Mouse (Mus musculus) cortical plate, adult 2 months (tissue): ENCODE results near the gene Mdga2.

Experiments
- CTCF ChIP-seq: fragments of 200-500 bp; IDR thresholded peaks from 2 replicates; pipeline ENCODE4 v1.5.1; 2011; ENCODE audit warnings: mild to moderate bottlenecking, control low read depth, low read length; ENCODE audit not compliant: insufficient read depth; ENCODE audit errors: extremely low read depth
- POLR2A ChIP-seq: fragments of 200-500 bp; IDR thresholded peaks from 2 replicates; pipeline ENCODE4 v1.6.1; 2011; ENCODE audit warnings: mild to moderate bottlenecking, low read length, control low read depth; ENCODE audit not compliant: insufficient read depth; ENCODE audit errors: extremely low read depth

DNA sequence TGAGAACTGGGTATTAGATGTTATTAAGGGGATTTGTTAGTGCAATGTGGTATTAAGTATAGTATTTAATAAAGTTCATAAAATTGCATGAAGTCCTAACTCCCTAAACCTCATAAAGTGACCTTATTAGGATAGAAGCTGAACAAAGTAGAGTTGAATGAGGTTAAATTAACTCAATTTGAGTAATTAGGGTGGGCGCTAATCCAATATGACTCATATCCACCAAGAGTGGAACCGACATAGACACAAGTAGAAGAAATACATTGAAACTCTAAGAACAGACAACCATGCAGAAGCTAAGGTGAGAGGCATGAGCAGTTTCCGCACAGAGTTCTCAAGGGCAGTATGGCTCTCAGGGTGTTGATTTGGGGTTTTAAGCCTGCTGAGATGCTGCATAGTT lies 165.7 kb downstream of the Mdga2 start:
- TF ChIP-seq POLR2A (no peak), CTCF (no peak)
